Mouse (Mus musculus): ENCODE measurements around the gene Pbx1. TPM values are rescaled to one million over a fixed set of nuclear protein-coding genes. Genes with fewer than 3 reads are reported as not detected.

The Pbx1 gene
- polyA plus RNA-seq, 1 experiment: 141 TPM

DNA sequence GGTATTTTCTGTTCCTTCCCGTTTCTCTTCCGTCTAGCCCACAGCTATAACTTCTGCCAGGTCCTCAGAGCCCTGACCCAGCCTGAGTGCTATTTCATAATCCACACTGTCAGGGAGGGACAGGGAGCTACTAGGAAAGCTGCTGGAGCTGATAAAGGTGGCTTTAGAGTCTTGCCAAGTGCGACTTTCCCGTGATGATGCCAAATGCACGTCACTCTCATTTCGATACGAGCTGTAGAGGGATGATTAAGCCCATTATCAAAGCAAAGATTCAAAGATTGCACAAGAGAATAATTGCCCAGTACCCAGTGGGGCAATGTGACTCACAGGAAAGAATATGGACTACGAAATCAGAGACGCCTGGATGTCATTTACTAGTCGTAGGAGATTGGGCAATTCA is 69.6 kb downstream of the Pbx1 start:
- TF ChIP-seq POLR2A (IDR thresholded peaks at IDR 0.05; ENCODE audit: borderline replicate concordance, extremely low read depth, insufficient read depth, insufficient read length, poor library complexity, severe bottlenecking) (no peak), CTCF (IDR thresholded peaks at IDR 0.05; ENCODE audit: borderline replicate concordance, extremely low read depth, insufficient read depth, insufficient read length) (no peak)
- DNase-seq (ENCODE audit: low read depth): peak; percentile 72

DNA sequence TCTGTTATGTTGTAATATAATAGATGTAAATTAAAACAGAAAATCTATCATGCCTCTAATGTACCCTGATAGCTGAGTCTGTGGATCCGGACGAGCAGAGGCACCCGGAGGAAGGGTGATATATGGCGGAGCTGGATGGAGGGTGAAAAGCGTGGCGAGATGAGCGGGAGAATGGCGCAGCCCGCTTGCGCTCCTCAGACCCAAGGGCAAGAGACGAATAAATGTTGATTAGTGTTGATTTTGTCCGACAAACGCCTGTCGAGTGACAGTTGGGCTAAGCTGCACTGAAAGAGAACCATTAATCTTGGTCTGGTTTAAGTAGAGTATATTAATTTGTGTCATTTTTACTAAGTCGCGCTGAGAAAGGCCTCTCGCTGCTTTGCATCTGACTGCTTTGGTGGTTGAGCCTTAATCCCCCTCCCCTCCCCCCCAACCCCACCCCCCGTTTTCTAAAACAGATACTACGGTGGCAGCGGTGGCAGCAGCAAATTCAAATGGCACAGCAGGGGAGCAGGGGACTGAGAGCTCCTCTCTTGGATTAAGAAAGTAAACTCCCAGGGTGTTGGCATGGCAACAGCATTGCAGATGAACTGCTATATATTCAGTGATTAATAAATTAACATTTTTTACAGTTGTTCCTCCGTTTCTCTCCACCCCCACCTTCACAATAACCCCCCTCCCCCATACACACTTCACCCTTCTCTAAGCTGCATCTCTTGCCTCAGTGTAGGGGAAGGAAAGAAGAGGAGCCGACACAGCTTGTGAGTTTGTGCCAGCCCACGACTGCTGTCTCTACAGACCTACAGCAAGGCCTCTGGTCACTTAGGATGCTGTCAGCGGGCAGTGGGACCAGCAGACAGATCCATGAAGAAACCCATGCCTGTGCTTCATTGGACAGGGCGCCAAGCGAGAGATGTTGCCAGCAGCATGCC is 74.1 kb downstream of the Pbx1 start:
- DNase-seq (ENCODE audit: low read depth): peak; percentile 97
- TF ChIP-seq CTCF (IDR thresholded peaks at IDR 0.05; ENCODE audit: borderline replicate concordance, extremely low read depth, insufficient read depth, insufficient read length): no peak
- TF ChIP-seq POLR2A (IDR thresholded peaks at IDR 0.05; ENCODE audit: borderline replicate concordance, extremely low read depth, insufficient read depth, insufficient read length, poor library complexity, severe bottlenecking): no peak

DNA sequence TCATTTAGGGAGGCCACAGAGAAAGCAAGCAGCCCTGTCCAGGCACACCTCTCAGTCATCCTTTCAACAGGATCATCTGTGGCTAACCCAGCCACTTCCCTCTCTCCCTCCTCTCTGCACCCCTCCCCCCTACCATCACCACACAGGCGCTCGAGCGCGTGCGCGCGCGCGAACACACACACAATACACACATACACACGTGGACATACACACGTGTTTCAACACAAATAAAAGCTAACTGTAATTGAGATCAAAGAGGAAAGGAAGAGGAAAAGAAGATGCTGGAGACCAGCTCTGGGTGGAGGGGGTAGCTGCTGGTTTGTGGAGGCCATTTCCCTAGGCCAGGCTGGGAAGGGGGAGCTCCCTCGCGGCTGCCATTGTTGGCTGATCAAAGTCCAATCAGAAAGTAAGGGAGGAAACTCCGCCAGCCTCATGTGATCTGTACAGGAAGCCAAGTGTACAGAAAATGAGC is 75.1 kb downstream of the Pbx1 start:
- DNase-seq (ENCODE audit: low read depth): peak; percentile 91

DNA sequence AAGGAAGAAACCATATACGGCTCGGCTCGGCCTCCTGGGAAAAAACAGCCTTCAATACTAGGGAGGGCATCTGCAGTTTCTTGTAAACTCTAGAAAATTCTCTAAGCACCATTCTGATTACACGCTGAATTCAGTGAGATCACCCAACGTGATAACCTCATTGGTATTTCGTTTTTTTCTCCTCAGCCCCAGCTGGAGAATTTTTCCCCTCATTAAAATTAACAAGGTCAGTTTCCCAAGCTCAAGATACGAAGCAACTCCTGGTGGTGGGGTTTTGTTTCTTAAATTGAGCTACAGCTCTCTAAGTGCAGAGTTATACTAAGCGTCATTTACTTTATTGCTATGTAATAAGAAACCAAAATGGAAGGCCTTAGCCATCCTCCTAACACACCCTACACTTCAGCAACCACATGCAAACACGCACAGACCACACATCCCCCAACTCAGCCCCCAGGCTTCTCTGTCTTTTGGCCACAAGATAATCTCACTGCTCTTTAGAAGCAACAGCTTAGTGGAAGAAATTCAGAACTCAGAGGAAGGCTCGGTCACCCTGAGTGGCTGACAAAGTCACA is 76.0 kb downstream of the Pbx1 start:
- TF ChIP-seq CTCF (IDR thresholded peaks at IDR 0.05; ENCODE audit: borderline replicate concordance, extremely low read depth, insufficient read depth, insufficient read length): no peak
- no peak for TF ChIP-seq POLR2A (IDR thresholded peaks at IDR 0.05; ENCODE audit: borderline replicate concordance, extremely low read depth, insufficient read depth, insufficient read length, poor library complexity, severe bottlenecking)
- DNase-seq (ENCODE audit: low read depth): peak; percentile 60

More for the DNA sequence above, 75.1 kb downstream of the Pbx1 start:
- TF ChIP-seq CTCF (IDR thresholded peaks at IDR 0.05; ENCODE audit: borderline replicate concordance, extremely low read depth, insufficient read depth, insufficient read length) (no peak), POLR2A (IDR thresholded peaks at IDR 0.05; ENCODE audit: borderline replicate concordance, extremely low read depth, insufficient read depth, insufficient read length, poor library complexity, severe bottlenecking) (no peak)

DNA sequence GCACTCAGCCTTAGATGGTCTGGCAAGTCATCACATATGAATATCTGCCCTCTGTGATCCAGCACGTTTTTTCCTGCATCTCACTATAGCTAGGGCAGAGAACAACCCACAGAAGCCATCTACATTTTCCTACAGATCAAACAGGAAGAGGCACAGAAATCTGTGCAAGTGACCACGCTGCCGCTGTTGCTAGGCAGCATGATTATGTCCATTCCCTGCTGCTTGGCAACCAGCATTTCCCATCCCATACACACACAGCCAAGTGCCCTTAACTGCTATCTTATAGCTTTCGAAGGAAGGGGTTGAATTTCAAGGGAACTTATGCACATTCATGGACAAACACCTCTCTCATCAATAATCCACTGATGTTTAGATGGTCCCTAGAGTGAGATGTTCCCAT is 77.1 kb downstream of the Pbx1 start:
- TF ChIP-seq POLR2A (IDR thresholded peaks at IDR 0.05; ENCODE audit: borderline replicate concordance, extremely low read depth, insufficient read depth, insufficient read length, poor library complexity, severe bottlenecking): no peak
- TF ChIP-seq CTCF (IDR thresholded peaks at IDR 0.05; ENCODE audit: borderline replicate concordance, extremely low read depth, insufficient read depth, insufficient read length): no peak
- DNase-seq (ENCODE audit: low read depth): peak; percentile 86

DNA sequence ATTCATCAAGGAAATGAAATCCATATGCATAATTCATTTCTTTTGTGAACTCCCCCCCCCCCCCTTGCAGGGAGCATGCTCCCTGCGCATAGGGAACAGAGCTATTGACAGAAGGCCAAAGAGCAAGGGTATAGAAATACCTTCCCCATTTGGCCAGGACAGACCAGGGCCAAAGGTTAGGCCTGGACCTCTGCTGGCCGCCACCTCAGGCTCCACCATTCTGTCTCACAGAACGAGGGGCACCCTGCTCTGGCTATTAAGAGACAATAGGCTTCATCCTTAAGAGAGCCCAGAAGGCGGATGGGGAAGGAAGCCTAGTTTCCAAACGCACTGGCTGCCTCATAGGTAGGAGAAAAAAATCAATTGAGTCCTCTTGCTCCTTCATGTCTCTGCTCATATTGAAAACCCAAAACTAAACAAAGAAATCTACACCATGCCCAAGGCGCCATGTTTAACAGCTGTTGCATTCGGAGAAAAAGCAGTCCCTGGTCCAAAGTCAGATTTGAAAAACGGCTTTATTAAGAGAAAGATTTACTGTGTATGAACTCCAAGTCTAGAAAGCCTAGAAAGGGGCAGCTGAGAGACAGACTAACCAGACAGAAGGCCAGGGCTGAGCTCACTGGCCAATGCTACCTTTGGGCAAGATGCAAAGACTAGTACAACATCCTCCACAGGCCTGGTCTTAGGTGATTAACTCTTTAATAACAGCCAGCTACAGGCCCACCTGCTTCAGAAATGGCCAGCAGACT is 83.9 kb downstream of the Pbx1 start:
- TF ChIP-seq CTCF (IDR thresholded peaks at IDR 0.05; ENCODE audit: borderline replicate concordance, extremely low read depth, insufficient read depth, insufficient read length) (no peak), POLR2A (IDR thresholded peaks at IDR 0.05; ENCODE audit: borderline replicate concordance, extremely low read depth, insufficient read depth, insufficient read length, poor library complexity, severe bottlenecking) (no peak)
- no peak for DNase-seq (ENCODE audit: low read depth)

DNA sequence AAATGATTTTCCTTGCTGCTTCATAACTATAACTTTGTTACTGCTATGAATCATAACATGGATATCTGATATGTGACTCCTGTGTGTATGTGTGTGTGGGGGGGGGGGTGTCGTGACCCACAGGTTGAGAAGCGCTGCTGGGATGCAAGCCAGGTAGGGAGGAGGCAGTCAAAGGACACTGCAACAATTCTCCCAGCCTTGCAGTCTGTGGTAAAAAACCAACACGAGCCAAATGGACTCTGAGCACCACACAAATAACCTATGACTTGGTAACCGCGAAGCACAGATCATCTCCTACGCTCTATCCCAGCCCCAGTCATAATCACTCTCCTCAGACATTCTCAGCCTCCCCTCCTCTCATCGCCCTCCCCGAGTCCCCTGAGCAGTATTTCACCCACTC is 87.2 kb downstream of the Pbx1 start:
- DNase-seq (ENCODE audit: low read depth): no peak
- TF ChIP-seq POLR2A (IDR thresholded peaks at IDR 0.05; ENCODE audit: borderline replicate concordance, extremely low read depth, insufficient read depth, insufficient read length, poor library complexity, severe bottlenecking): no peak
- no peak for TF ChIP-seq CTCF (IDR thresholded peaks at IDR 0.05; ENCODE audit: borderline replicate concordance, extremely low read depth, insufficient read depth, insufficient read length)

DNA sequence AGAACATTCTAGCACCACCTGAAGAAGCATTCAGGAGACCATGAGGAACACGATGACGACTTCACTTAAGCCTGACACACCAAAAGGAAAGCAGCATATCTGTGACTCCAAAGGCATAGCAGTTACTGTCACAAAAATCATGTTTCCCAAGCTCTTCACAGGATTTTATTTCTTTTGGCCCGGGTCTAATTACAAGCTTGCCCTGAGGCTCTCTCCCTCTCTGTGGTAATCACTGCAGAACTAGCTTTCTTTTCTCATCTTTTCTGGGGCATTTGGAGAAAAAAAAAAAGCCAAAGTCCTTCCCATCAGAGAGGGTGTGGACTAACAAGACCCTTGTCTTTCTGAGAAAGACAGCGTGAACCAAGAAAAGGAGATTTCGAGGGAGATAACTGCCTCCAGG is 87.8 kb downstream of the Pbx1 start:
- no peak for DNase-seq (ENCODE audit: low read depth)
- no peak for TF ChIP-seq POLR2A (IDR thresholded peaks at IDR 0.05; ENCODE audit: borderline replicate concordance, extremely low read depth, insufficient read depth, insufficient read length, poor library complexity, severe bottlenecking)
- no peak for TF ChIP-seq CTCF (IDR thresholded peaks at IDR 0.05; ENCODE audit: borderline replicate concordance, extremely low read depth, insufficient read depth, insufficient read length)

DNA sequence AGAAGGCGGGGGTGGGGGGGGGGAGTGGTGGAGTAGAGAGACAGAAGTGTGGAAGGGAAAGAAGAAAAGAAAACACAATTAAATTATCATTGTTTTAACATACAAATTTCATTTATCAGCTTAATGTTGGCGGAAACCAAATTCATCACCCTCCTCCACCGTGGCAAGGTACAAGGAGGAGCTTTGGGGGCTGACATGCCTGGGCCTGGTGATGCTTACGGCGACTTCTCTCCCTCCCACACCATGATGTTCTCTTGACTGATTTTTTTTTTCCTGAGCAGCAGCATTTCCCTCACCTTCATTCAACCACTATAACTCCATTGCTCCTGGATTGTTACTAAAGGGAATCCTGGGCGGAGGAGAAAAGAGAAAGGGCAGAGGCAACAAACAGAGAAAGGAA is 89.8 kb downstream of the Pbx1 start:
- no peak for DNase-seq (ENCODE audit: low read depth)
- TF ChIP-seq POLR2A (IDR thresholded peaks at IDR 0.05; ENCODE audit: borderline replicate concordance, extremely low read depth, insufficient read depth, insufficient read length, poor library complexity, severe bottlenecking): no peak
- no peak for TF ChIP-seq CTCF (IDR thresholded peaks at IDR 0.05; ENCODE audit: borderline replicate concordance, extremely low read depth, insufficient read depth, insufficient read length)

DNA sequence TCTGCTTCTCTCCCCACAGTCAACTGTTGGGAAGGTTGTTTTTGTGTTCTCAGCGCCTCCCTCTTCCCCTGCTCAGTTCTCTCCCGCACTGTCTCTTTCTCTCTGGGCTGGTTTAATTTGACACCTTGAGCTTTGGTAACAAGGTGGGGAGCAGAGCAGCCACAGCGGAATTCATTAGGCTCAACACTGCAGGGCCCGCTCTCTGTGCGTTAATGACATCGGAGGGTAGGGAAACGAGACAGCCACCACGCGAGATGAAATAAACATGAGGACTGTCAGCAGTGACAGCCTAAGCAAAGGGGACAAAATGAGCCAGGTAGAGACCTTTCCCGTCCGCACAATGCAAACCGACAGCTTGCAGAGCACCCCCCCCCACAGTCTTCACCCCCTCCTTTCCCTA is 90.2 kb downstream of the Pbx1 start:
- TF ChIP-seq POLR2A (IDR thresholded peaks at IDR 0.05; ENCODE audit: borderline replicate concordance, extremely low read depth, insufficient read depth, insufficient read length, poor library complexity, severe bottlenecking) (no peak), CTCF (IDR thresholded peaks at IDR 0.05; ENCODE audit: borderline replicate concordance, extremely low read depth, insufficient read depth, insufficient read length) (no peak)
- peak; percentile 95 for DNase-seq (ENCODE audit: low read depth)

DNA sequence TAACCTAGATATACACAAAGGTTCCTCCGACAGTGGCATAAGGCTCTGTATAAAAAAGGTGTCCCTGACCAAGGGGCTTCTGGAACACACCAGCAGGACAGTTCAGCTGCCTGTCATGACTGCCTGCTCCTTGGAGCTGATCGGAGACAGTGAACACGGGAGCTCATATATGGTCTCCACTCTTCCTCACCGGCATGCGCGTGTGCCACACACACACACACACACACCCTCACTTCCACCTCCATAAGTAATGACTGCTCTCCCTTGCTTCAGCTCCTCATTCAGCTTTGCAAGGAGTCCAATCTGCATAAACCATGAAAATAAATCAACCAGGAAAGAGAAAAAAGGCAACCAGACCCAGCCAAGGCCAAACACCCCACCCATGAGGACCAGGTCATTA is 90.7 kb downstream of the Pbx1 start:
- DNase-seq (ENCODE audit: low read depth): peak; percentile 42
- TF ChIP-seq CTCF (IDR thresholded peaks at IDR 0.05; ENCODE audit: borderline replicate concordance, extremely low read depth, insufficient read depth, insufficient read length) (no peak), POLR2A (IDR thresholded peaks at IDR 0.05; ENCODE audit: borderline replicate concordance, extremely low read depth, insufficient read depth, insufficient read length, poor library complexity, severe bottlenecking) (no peak)

All from brain, embryonic 14.5 days (tissue).